In the genomic region with DNA sequence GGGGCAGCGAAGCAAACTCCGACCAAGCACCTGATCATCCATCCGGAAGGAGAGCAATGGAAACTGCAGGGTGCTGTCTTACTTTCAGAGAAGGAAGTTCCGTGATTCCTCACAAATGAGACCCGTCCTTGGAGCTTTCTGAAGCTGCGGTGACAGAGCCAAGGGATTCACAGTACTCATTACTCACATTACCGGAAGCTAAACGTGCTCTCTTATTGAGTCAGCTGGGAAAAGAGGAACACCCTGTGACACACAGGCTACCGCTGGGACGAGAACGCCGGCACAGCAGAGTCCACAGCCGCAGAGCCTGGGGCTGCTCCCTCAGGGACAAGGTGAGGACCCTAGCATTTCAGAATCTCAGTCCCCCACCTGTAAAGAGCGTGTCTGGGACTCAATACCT, we compare ENCODE assay signal across 22 mouse cellular contexts. TPM values are rescaled to one million over a fixed set of nuclear protein-coding genes. Genes with fewer than 3 reads are reported as not detected.
A peak's percentile ranks its signal among the peaks of the same experiment; 100 is the strongest.
DNase-seq lines count a peak whose midpoint lies in the region; ATAC-seq lines count a peak whose summit lies in the region.
"Had no signal": no experiment of that assay in that cellular context is flagged by ENCODE, and none has a peak within 500 bp of the region (broad histone marks: within the 10 kb centered on the region; RNA-seq: fewer than 3 reads in every experiment).

No protein-coding gene starts in this region.

- peak; percentile 29 for DNase-seq in adrenal gland, adult 2 months
- no peak for DNase-seq in adrenal gland, postnatal 4 days (ENCODE audit: low spot score in 2 of 2)
- peak; percentile 44 for DNase-seq in retina, postnatal 1 day
- no peak for DNase-seq in retina, embryonic 14.5 days (ENCODE audit: low spot score)
- no peak for DNase-seq in lung, postnatal 10 days
- DNase-seq: cerebellum, adult 18-20 months; cerebellum, postnatal 10 days; gastrocnemius, postnatal 14 days; heart, adult 18-20 months; heart, postnatal 10 days; kidney, adult 18-20 months; kidney, postnatal 36 days; lung, adult 18-20 months; right cerebral cortex, postnatal 14 days; thymus, postnatal 4 days had no signal

- peak; percentile 91 for ATAC-seq in granulocyte monocyte progenitor cell, adult 5-6 weeks (replicated peaks; ENCODE audit: poor library complexity, severe bottlenecking)
- ATAC-seq in inflammation-experienced regulatory T-cells, adult 6 months = no peak
- ATAC-seq: activated CD4-positive, CD25-positive, alpha-beta regulatory T cell, adult 4 months; forebrain, embryonic 14.5 days; liver, embryonic 12.5 days; lung, postnatal 0 days; midbrain, embryonic 16.5 days had no signal

RNA-seq across cellular contexts. Expression of gene Aktip, which starts 23.6 kb away (rescaled TPM):
- 10 to 100 TPM; 42.6 to 47.5 TPM for total RNA-seq in adrenal gland, adult 2 months (2021)
- 15.1 and 18.1 TPM in 2 replicates for polyA plus RNA-seq in adrenal gland, adult 2 months (2012; rRNA removed)
- total RNA-seq in adrenal gland, postnatal 4 days (2021) = 10 to 100 TPM; 31.6 to 41.1 TPM
- total RNA-seq in granulocyte monocyte progenitor cell, adult 5-6 weeks (2014; fragmentation: Nextera tagmentation) = 7.7 and 10.4 TPM in 2 replicates
- 10.3 and 10.7 TPM in 2 replicates for total RNA-seq in granulocyte monocyte progenitor cell, adult 5-6 weeks (2017)
- 10 to 100 TPM; 22.7 to 36.9 (median 29.0) TPM for polyA plus RNA-seq in inflammation-experienced regulatory T-cells, adult 6 months (2017; shearing (Covaris generic))

Comparison
In these comparisons a context has a peak if more than half of its experiments do, and no peak if none do; other contexts are left out.
1. DNase-seq: peak in adrenal gland, adult 2 months (single experiment) and retina, postnatal 1 day (single experiment); none in adrenal gland, postnatal 4 days (0 of 2), retina, embryonic 14.5 days (single experiment) and lung, postnatal 10 days (single experiment).